Mouse (Mus musculus) myocyte (in vitro differentiated cells): ENCODE data around the gene Sulf2.

Experiments
- E2F4 ChIP-seq: IDR thresholded peaks from one replicate; pipeline ENCODE4 v1.6.1; 2011; ENCODE audit warnings: mild to moderate bottlenecking, control low read depth, moderate library complexity; ENCODE audit not compliant: insufficient read depth
- MAX ChIP-seq: IDR thresholded peaks from one replicate; pipeline ENCODE4 v1.6.1; 2011; ENCODE audit warnings: low read depth, mild to moderate bottlenecking, control low read depth
- MYOG ChIP-seq, 3 experiments: IDR thresholded peaks; one replicate each; pipeline ENCODE4 v1.6.1; 2011; ENCODE audit warnings: control low read depth in 2 of 3, low read depth in 2 of 3, mild to moderate bottlenecking in 2 of 3; ENCODE audit not compliant: insufficient read length in 2 of 3, control insufficient read depth in 1 of 3, insufficient read depth in 1 of 3
- POLR2A ChIP-seq: IDR thresholded peaks from one replicate; pipeline ENCODE4 v1.6.1; 2011; ENCODE audit warnings: low read depth, mild to moderate bottlenecking, control low read depth, moderate library complexity; ENCODE audit not compliant: insufficient read length
- POLR2AphosphoS2 ChIP-seq: IDR thresholded peaks from one replicate; pipeline ENCODE4 v1.6.1; 2011; ENCODE audit warnings: low read depth, control low read depth; ENCODE audit not compliant: insufficient read length
- REST ChIP-seq: IDR thresholded peaks from one replicate; pipeline ENCODE4 v1.6.1; 2011; ENCODE audit warnings: mild to moderate bottlenecking, control low read depth, moderate library complexity; ENCODE audit not compliant: insufficient read depth, insufficient read length
- SRF ChIP-seq: IDR thresholded peaks from one replicate; pipeline ENCODE4 v1.6.1; 2011; ENCODE audit warnings: low read depth; ENCODE audit not compliant: control insufficient read depth, insufficient read length
- TCF12 ChIP-seq: IDR thresholded peaks from one replicate; pipeline ENCODE4 v1.6.1; 2011; ENCODE audit warnings: mild to moderate bottlenecking, control low read depth; ENCODE audit not compliant: poor library complexity, insufficient read depth, severe bottlenecking

DNA sequence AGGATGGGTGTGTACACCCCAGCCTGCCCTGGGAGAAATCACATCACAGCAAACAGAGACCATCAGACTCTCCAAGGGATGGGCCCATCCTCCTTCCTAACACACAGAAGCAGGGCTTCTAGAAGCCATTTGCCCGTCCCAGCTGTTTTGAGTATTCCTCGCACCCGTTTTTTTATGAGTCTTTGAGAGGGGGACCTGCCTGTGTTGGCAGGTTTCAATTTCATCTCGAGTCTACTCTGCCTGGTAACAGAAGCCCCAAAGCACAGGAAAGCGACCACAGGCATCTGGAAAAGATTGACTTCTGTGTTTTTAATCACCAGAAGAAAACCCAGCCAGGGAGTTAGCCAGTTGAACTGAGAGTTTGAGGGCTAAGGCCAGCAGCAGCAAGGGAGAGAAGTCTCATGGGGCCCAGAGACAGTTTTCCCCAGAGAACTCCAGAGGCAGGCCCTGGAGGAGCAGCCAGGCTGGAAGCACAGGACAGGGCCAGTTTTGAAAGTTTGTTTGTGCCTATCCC is 24.7 kb upstream of the Sulf2 start:
- TF ChIP-seq MAX, result no peak
- no peak for TF ChIP-seq MYOG (IDR thresholded peaks at IDR 0.05; ENCODE audit: control insufficient read depth in 1 of 3, insufficient read depth in 1 of 3, insufficient read length in 2 of 3, low read depth in 2 of 3)
- TF ChIP-seq POLR2A, result no peak
- TF ChIP-seq E2F4, result no peak
- no peak for TF ChIP-seq REST
- peak; percentile 57 for TF ChIP-seq TCF12
- no peak for TF ChIP-seq POLR2AphosphoS2
- no peak for TF ChIP-seq SRF
